Mouse (Mus musculus) megakaryocyte progenitor cell, adult 5-6 weeks (primary cell): ENCODE data around the gene Foxq1. TPM values are rescaled to one million over a fixed set of nuclear protein-coding genes. Genes with fewer than 3 reads are reported as not detected.

ENCODE experiments used
- ATAC-seq: replicated peaks from 2 replicates; pipeline ENCODE4 v1.8.0; 2016; ENCODE audit warnings: mild to moderate bottlenecking, moderate TSS enrichment, inconsistent platforms; ENCODE audit not compliant: poor library complexity
- total RNA-seq, 2 experiments: library from RNA; stranded (forward) in 1 of 2; stranded (reverse) in 1 of 2; fragments of 157-497, 149-512 nt in 1 of 2; fragments of 200-1000 nt in 1 of 2; gene quantifications; 2 replicates each; pipeline versions ENCODE4 v1.2.3 to v1.2.4; 2015 to 2017

Foxq1 gene
- total RNA-seq, 2 experiments from 2014 or later: not detected

DNA sequence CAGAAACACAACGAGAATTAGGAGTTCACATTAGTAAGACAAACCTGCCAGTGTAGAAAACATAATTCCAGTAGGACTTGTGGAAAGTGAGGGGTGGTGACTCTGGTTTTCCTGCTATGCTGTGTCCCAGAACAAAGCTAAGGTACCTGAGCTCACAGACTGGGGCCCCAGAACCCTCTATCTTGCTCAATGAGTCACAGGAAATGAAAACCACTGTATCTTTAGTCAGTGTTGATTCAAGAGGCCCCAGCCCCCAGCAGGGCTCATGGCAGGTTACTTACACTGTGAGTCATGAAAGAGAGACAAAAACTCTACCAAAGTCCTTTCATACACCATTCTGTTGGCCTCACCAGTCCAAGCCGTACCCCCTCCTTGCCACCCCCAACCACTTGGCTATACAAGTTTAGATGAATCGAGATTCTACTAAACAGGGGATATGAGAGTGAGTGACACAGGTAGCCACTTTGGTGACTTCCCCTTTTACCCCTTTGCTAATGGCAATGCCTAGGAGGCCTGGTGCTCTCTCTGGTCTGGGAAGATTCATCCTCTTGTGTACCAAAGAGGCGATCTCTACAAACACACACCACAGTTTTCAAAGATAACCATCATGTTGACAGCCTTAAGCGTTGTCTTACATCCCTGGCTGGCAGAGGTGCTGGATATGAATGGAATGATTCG is 11.8 kb downstream of the Foxq1 start:
- ATAC-seq: peak; percentile 26; the same call in 1 of the 2 replicates

DNA sequence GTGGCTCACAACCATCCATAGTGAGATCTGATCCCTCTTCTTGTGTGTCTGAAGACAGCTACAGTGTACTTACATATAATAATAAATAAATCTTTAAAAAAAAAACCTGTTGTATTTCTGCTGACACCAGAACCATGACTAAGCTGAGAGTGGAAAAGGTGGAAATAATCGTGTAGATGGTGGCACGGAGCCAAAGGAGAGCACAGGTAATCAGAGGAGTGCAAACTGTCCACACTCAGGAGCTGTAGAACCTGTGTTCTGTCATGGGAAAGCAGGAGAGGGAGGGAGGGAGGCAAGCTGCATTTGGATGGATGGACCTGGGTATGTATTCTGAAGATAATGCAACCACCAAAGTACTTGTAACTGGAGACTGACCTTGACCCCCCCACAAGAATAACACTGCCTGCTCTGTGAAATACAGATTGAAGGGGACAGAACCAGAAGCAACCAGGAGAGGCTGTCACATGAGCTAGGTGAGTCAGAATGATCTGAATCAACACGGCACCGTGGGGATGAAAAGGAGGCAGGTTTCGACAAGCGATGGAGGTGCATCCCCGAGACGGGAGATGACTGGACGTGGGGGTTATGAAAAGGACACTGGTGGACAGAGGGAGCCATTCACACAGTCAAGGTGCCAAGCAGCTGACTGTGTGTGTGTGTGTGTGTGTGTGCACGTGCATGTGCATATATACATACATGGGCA is 17.0 kb downstream of the Foxq1 start:
- ATAC-seq: no peak

DNA sequence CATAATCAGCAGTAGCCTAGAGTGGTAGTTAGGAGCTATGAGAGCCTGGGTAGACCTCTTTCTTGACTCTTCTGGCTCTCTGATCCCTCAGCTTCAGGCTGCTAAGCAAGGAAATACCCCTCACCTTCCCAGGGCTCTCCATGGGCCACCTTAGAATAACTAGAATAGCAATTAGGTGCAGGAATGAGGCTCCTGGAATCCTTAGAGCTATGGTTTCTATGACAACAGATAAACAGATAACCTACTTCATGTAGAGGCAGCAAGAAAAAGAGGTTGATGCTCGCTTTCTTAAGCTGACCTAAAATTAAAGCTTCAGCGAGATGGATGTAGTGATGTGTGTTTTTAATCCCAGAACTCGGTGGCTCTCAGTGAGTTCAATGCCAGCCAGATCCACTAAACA is 18.7 kb downstream of the Foxq1 start:
- no peak for ATAC-seq

DNA sequence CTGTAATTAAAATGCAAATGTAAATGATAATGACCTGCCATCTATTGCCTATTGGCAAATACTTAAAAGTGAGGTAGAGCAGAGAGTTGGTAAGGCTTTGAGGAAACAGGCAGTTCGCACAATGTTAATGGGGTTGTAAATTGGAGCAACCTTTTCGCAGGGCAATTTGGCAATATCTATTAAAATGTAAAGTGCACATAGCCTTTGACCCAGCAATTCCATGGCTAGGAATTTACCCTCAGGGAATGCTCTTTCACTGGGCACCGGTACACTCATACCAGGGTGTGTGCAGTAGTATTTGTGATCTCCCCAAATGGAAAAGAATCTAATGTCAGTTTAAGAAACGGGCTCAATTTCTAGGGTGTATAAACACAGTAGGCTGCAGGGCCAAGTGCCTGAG is 20.8 kb downstream of the Foxq1 start:
- no peak for ATAC-seq

DNA sequence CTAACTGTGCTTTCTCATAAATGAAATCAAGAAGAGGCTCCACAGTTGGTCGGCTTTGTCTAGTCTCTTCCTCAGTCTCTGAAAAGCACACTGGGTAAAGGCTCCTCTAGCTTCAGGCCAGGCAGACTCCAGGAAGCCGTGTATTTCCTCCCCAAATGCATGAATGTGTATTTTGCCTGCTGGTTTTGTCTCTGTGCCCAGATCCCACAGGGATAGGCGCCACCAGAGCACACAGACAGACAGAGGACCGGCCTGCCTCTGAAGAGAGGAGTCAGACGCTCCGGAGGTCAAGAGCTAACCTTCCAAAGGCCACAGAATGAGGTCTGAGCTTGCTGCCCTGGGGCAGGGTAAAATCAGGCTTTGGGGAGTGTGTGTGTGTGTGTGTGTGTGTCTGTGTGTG is 21.6 kb downstream of the Foxq1 start:
- no peak for ATAC-seq

DNA sequence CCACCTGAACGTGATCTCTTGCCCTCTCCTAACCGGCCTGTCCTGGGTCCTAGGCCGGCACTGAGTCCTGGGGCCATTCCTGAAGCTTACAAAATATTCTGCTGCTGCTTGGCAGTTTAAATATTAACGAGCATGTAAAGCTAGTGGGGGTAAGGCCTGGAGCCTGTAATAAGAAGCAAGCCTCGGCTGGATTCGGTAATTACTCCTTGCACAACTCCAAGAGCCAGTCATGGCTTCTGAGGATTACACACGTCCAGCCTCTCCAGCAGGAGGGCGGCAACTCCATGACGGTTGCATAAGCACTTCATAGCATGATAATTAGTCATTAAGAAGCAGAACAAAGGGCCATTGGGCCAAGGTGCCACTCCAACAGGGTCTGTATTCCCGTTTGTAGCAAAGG is 22.5 kb downstream of the Foxq1 start:
- no peak for ATAC-seq

DNA sequence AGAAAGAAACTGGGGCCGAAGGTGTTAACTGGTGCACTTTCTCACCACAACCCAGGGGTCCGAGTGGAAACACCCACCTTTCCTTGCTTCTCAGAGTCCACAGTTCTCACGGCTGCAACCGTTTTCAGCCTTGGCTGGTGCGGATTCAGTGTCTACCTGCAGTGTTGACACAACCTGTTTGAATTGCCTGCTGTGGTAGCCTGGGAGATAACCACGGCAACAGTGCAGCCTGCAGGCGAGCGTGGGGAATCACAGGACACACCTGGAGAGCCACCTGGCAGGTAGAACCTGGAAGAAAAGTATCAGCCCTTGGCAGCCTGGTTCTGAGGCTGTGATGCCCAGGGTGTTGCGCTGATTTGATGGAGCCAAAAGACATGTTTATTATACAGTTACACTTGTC is 23.9 kb downstream of the Foxq1 start:
- ATAC-seq: no peak

DNA sequence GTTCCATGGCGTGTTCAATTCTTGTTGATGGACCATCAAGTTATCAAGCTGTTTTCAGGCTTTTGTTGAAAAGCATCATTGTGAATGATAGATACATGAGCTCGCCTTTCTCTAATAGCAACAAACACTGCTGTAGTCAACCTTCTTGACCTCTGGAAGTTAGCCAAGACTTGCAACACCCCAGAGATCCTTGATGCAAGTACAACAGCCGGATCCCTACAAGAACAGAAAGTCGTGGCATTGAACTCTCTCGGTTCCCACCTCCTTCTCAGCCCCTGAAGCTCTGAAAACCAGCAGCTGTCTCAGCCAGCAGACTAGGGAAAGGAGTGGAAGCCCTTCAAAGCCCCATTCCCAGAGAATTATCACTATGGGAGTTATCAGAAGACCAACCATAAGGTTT is 31.4 kb downstream of the Foxq1 start:
- no peak for ATAC-seq

DNA sequence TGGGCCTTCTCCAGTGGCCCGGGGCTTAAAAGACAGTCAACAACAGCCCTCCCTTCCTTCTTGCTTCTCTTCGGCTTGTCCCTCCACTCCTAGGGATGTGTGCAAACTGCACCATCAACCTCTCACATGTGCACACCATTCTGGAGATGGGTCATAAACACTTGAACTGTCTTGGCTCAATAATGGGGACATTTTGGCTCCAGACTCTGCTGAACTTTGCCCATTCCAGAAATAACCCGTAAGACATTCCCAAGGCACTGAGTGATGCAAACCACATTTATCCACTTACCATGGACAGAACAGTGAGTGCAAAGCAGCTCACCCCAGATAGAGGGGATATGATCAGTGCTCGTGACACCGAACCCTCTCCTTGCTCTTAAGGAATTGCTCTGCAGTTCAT is 43.6 kb downstream of the Foxq1 start:
- ATAC-seq: no peak

DNA sequence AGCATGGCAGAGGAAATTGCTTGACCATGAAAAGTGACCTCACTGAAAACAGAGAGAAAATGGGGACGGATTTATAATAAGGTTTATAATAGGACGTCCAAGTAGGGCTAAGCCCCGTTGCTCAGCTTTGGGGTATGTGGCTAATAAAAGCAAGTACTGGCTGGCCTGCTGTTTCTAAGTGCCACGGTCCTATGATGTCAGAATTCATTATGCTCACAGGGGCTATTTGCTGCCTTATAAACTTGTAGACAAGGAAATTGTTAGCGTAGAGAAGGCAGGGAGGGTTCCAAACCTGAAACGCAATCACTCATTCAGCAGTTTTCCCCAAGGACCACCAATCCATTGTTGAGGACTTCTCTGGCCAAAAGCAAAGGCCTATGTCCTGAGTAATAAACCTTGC is 48.0 kb downstream of the Foxq1 start:
- no peak for ATAC-seq

Other genes with a start within 250 kb of the Foxq1 start
- gene A530084C06Rik, start 3.2 kb downstream of the Foxq1 start, total RNA-seq (2015): not detected in 2 replicates
- not detected in 2 replicates for gene A530084C06Rik, start 3.2 kb downstream of the Foxq1 start, total RNA-seq (2017)
- gene Foxf2, start 69.7 kb downstream of the Foxq1 start, total RNA-seq (2015): not detected in 2 replicates
- not detected in 2 replicates for gene Foxf2, start 69.7 kb downstream of the Foxq1 start, total RNA-seq (2017)